Mouse (Mus musculus) erythroblast, embryonic 14.5 days (primary cell): ENCODE data around the gene Ubqln4.

Experiments
- GATA1 ChIP-seq: IDR thresholded peaks from 2 replicates; pipeline ENCODE4 v1.6.1; 2012; ENCODE audit warnings: low read length, inconsistent platforms, mixed read lengths
- TAL1 ChIP-seq: IDR thresholded peaks from 3 replicates; pipeline ENCODE4 v1.6.1; 2012; ENCODE audit warnings: low read length, inconsistent platforms, mixed read lengths

GRCm38 (mm10) chr3:88520078-88520477, 33.5 kb upstream of the Ubqln4 start:
- TF ChIP-seq GATA1 (no peak), TAL1 (no peak)
